Mouse (Mus musculus): ENCODE measurements around the gene Pdilt. TPM values are rescaled to one million over a fixed set of nuclear protein-coding genes. Genes with fewer than 3 reads are reported as not detected.
A peak's percentile ranks its signal among the peaks of the same experiment; 100 is the strongest.
"Not testable (repeated sequence)": the region's sequence is repeated elsewhere in the genome, so short reads cannot be mapped to it uniquely, and the experiment has no call there.

The Pdilt gene
- not detected for total RNA-seq (2021)

DNA sequence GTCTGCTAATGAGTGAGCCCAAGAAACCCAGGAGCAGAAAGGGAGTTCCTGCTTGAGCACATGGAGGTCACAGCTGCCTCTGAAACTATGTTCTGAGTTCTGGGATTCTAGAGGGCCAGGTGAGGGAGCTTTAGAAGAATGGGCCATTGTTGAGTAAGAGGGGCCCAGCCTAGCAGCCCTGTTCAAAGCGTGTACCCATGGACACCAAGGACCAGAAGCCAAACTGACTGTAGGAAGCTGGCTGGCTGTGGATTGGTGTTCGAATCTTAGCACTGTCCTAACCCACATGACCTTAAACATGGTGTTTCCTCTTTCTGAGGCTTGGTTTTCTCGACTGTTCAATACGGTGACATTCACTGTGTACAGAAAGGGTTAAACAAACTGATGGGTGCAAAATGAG lies at the start of gene Pdilt:
Pdilt (minus strand) TSS at position 101 of the 400 bp plus-strand sequence.
- DNase-seq: no peak

DNA sequence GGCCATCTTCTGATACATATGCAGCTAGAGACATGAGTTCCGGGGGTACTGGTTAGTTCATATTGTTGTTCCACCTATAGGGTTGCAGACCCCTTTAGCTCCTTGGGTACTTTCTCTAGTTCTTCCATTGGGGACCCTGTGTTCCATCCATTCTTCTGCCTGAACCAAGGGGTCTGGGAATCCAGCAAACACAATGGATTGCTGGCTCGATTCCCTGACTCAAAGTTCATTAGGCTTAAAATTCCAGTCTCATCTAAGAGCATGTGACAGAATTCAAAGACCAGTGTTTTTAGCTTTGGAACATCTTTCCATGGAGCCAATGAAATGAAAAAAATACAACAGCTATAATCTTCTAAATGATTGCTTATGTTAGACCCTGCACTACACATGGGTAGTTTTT lies 39.2 kb upstream of the Pdilt start:
- not testable (repeated sequence) for DNase-seq

DNA sequence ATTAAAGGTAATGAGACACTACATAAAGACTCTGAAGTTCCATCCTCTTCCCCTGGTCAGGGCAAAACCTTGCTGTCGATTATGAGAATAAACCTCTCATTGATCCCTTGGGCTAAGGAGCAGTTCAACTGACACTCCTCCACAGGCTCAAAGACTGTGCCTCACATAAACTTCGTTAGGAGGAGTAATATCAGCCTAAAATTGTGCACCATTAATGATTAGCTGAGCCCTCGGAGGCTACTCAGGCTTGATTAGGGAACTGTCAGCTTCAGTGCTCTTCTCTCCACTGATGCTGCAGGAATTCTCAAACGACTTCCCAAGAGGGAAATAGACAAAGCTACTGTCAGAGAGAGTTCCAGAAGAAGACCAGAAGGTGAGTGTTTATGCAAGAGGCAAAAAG lies 38.2 kb upstream of the Pdilt start:
- no peak for DNase-seq

DNA sequence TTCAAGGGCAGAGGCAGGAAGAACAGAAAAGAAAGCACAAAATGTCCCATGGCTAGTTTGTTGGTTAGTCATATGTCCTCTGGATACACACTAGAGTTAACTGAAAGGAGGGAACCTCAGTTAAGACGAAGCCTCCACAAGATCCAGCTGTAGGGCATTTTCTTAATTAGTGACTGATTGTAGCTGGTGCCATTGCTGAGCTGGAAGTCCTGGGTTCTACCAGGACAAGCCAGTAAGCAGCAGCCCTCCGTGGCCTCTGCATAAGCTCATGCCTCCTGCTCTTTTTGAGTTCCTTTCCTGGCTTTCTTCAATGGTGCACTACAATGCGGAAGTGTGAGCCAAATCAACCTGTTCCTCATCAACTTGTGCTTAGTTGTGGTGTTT lies 37.2 kb upstream of the Pdilt start:
- DNase-seq: no peak

DNA sequence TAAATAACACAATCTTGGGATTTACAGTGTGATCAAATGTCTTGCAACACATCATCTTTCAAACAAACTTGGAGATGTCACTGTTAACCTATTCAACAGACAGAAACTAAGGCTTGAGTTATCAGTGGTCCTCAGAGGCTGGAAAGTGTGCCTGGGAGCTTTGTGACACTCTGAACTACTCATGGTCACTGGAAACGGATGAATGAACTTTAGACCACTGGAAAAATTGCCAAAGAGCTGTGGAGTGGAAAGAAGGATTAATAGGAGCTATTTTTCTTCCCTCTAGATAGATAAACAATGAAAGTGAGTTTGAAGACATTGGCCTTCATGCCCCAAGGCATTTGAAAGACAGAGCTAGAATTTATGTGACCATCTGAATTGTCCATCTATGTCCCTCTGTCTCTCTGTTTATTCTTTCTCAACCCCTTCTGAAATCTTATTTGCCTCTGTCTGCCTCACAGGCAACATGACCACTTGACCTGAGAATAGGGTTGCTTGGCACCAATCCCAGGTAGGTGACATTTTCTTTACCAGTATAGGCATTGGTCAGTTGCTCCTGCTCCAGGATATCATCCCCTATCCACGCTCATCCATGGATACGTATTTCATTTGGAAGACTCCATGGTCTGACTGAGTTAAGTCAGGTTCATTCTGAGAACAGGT lies 36.6 kb upstream of the Pdilt start:
- no peak for DNase-seq

DNA sequence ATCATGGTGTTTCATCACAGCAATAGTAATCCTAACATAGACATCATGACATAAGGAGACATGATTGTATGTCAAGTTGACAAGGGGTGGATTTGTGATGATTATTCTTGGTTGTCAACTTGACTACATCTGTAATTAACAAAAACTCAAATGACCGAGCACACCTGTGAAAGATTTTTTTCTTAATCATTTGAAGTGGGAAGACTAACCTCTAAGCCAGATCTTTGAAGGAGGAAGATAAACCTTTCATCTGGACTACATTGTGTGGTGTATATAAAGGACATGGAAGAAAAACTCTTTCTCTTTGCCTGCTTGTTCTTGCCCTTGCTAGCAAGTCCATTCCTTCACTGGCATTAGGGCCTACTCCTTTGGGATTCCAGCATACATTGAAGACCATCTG lies 30.8 kb upstream of the Pdilt start, which contains the start of gene Acsm2:
Acsm2 (plus strand) TSS at position 301 of the 400 bp plus-strand sequence.
- no peak for DNase-seq

DNA sequence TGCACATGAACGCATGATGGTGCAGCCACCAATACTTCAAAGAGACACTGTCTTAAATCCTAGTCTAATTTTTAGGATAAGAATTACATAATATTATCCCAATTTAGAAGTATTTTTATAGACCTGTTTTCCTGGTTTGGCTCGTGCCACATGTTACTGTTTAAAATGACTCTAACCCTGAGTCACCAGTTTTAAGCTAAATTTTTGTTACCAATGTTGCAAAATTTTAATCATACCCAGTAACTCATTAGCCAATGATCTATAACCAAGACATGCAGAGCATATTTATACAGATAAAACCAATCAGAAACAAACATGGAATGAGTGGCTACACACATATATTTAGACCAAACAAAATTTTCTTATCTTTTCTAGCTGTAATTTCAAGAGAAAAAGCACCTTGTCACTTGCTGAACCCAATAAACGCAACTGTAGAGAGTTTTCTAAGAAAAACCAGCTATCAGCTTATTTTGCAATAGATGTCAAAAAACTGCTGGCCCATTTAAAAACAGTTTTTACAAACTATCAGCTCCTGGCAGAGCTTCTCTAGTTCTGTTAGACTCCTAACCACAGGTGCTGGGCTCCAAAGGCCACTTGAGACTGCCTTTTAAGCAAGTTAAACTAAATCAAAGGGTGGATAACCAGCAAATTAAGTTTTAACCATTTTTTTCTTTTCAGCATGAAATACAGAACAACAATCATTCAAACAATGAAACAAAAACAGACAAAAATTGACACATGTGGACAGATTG lies 27.4 kb upstream of the Pdilt start:
- DNase-seq: no peak

DNA sequence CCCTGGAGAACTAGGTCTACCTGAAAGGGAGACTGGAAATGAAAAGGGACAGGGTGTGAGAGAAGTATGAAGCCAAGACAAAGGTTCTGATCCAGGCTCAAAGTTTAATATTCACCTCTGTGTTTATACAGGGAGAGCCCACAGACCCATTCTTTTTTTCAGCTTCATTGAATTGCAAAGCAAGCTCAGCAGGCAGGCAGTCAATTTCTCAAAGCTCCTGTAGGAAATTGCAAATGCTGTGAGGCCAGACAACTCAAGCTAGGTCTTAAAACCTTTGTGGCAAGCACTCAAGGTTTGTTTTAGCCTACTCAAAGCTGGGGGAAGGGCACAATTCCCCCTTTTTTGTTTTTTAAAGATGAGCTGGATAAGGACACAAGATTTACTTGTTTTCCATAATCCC lies 22.3 kb upstream of the Pdilt start:
- DNase-seq: no peak

DNA sequence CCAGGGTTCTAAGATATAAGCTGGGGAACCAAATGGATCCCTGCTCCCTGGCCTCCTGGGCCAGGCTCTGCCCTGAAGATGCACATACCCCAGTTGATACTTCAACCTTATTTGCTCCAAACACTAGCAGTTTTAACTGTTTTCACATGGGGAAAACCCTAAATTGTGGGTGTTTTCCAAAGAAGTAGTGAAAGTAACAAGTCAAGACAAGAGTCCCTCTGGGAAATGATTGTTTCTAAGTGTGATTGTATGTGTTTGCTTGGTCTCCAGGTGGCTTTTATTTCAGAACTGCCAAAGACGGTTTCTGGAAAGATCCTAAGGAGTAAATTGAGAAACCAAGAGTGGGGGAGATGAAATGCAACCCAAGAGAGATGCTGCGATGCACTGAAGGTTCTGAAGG lies 19.2 kb upstream of the Pdilt start:
- no peak for DNase-seq

DNA sequence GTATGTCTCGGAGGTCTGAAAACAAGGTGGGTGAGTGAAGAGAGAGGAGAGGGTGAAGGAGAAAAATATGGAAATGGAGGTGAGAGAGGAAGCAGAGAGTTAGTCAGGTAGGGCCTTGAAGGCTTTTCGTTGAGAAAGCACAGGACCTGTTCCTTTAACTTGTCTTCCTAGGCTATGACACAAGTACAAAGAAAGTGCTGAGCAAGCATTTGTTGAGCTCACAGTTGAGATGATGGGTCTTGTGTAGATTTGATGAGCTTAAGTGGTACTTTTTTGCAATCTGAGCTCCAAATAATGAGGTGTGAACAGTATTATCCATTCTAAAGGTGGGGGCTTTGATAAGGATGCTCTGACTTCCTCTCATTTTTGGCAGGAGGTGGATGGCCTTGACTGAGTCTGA lies 11.1 kb upstream of the Pdilt start:
- DNase-seq: no peak

DNA sequence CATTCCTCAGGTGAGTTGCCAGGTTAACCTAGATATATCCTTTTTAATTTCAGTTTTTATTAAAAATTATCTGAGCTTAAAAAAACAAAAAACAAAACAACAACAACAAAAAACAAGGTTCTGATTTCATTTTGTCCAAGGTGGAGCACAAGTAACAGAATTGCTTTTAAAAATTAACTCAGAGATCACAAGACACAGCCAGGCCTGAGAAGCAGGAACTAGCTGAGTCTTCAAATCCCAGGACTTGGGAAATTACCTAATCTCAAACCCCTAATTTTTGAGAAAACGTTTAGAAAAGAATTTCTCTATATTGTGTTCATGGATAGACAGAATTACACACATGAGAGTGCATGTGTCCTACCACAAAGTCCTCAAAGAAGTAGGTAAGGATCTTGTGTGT lies 9.6 kb upstream of the Pdilt start:
- no peak for DNase-seq

DNA sequence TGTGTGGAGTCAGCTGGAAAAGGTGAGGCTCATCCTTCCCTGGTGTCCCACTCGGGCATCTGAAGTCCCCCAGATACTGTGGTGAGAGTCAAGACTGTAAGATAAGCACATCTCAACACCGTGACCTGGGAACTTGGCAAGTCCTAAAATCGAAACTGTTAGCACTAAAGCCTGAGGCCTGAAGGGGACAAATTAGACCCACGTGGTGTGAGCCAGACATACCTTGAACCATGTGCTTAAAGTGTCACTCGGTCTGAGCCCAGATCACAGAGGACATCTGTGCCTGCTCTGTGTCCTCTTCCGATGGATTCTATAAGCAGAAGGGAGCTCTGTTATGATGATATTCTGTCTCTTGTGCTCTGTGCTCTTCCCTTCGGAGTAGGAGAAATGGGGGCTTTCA lies 5.3 kb upstream of the Pdilt start:
- no peak for DNase-seq

DNA sequence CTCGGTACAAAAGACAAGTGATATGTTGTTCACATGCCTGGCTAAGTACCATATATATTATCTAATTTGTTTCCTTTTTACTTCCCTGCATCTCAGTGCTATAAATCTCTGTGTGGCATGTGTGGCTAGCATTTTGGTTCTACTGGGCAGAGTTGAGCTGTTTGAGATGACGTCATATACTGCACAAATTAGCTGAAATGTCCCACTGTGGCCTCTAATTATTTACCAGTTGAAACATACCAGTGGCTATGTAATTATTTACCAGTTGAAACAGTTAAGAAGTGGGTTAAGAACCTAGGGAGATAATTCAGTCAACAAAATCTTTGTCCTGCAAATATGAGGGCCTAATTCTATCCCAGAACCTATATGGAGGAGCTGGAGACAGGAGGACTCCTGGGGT lies 4.3 kb upstream of the Pdilt start:
- DNase-seq: no peak

DNA sequence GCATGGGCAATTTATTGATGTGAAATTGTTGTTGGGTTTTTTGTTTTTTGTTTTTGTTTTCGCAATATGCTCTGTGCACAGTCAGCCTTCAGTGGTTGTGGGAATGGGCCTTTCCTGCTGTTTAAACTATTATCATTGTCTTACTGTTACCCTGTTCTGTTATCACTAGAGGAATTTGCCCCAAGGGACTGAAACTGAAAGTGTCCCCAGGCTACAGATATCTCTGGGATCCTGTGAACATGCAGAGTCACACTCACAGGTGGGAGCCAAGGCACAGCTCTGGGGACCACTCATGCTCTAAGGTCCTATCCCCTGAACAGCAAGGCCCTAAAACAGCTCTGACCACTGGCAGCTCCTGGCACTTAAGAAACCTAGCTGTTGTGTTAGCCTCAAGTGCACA lies 3.8 kb upstream of the Pdilt start:
- DNase-seq: no peak

DNA sequence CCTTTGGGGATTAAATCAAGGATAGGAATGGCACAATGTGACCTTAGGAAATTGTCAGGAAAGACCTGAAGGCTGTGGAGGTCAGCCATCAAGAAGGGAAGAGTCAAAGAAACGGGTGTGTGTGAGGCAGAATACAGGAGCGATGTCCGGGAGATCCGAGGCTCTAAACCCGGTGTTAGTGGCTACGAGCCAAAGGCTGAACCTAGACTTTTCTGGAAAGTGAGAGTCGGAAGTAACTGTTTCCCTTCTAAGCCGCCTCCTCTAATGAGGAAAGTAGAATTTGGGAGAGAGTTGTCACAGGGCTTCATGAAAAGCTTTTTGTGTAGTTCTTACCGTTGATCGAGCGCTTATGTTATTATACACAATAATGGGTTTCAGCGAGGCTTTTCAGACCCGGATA lies 3.2 kb upstream of the Pdilt start:
- no peak for DNase-seq

DNA sequence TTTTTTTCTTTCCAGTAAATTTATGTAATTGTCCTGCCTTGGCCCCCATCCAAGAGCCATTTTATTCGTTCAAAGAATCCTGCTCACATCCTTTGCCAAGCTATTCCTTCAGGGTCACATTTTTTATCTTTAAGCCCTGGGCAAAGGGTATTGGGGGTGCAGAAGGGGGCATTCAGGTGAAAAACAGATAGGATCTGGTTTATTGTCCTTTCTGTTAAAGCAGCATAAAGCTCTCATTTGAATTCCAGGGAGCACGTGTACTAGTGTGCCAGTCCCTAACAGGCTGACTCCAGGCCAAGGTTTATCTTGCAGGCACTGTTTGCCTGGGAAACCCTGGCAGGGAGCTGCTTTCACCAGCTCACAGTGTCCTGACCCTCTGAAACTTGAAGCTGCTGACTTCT lies 2.6 kb upstream of the Pdilt start:
- peak; percentile 22 for DNase-seq

DNA sequence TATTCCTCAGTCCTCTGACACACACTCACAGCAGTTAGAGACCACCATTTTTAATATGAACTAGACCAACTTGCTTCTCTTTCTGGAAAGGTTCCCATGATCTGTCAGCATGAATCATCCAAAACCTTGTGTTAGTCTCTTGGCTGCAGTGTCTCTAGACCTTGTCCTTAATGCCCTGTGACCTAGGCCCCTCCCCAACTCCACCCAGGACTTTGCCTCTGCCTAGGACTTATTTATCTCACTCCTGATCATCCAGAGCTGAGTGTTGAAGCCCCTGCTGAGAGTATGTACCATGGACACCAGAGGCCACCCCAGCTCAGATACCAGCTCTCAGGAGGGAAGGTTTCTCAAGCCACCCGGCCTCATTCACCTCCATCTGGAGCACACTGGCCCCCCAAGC lies 904 bp downstream of the Pdilt start:
- DNase-seq: no peak

DNA sequence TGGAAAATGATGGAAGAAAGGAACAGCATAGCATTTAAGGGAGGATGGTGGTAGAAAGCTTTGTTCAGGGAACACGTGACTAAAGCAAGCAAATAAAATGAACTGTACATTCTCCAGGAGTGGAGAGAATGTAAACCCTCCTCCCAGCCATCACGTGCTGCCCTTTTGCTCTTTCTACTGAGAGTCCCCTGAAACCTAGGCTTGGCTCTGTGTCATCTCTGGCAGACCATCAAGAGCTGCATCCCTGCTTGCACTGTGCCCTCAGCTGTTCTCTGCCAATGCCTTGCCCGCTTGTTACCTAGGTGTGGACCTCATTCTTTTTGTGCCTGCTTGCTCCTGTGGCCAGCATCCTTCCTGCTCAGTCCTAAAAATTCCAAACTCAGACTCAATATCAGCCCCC lies 1.5 kb downstream of the Pdilt start:
- no peak for DNase-seq

DNA sequence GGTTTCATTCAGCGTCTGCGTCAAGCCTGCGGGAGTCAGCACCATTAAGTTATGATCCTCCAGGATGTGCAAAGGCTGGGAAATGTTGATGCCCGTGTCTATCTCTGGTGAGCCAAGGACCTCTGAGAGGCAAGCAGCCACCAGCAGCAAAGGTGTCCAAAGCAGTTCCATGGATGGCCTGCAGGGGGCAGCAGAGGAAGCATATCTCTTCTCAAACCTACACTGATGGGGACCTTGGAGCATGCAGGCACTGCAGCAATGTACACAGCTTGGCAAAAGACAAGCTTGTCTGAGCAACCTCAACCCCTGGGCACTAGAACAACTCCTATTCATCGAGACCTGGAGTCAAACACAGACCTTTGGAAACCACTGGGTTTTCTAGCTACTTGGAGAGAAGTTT lies 3.6 kb downstream of the Pdilt start:
- peak; percentile 72 for DNase-seq

DNA sequence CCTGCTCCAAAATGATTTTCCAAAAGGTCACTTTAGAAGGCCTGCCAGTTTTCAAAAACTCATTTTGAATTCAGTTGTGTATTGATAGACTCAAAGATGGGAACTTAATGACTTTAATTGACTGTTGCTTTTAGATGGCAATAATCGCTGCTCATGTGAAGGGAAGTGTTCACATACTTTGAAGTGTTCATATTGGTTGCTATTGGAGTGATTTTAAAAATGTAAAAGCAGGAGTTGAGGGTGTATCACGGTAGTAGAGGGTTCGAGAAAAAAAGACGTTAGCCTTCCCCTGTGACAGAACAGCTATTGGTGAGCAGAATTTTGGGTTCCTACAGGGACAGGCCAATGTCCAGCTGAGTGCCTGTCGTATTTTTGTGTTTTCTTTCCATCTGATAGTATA lies 4.1 kb downstream of the Pdilt start, which contains the start of gene Acsm5:
Acsm5 (plus strand) TSS at position 301 of the 400 bp plus-strand sequence.
- DNase-seq: no peak

DNA sequence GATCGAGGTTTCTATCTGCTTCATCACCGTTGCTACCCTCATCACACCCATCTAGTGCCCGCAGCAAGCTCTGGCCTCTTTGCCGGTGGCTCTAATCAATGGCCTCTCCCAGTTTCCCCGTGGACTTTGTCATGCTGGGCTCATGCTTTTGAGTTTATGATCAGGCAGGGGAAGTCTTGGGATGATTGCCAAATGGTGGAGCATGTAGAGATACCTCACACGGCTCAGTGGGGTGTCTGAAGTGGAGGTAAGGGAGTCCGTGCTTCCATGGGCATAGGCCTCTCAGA lies 7.1 kb downstream of the Pdilt start:
- no peak for DNase-seq

DNA sequence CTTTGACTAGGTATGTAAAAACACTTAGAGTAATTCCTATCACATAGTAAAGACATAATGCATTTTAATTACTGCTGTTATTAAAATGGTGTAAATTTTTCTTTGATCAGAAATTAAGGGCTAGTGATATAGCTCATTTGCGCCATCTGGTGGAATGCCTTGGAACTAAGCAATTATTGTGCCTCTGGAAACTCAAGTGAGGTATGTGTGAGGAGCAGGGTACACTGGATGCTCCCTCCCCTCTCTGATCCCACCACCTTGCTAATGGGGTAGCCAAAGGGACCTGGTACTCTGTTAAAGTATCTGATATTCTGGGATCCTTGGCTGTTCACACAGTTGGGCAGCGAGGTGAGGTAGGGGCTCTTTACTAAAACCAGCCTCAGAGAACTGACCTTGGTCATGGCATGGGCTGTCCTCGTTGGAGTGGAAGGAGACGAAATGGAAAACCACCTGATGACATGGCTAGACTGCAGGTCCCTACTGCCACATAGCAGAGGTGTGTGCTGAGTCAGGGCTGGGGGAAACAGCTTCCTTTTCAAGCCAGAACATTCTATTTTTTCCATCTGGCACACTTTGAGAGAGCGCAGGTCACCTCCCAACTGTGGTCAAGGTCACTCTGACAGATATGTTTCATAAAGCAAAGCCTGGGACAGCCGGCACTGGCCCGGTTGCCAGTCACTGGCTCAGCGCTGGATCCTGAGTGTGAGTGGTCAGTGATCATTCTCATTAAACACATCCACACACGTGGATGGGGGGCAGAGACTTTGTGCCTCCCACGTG lies 7.6 kb downstream of the Pdilt start:
- DNase-seq: peak; percentile 59

DNA sequence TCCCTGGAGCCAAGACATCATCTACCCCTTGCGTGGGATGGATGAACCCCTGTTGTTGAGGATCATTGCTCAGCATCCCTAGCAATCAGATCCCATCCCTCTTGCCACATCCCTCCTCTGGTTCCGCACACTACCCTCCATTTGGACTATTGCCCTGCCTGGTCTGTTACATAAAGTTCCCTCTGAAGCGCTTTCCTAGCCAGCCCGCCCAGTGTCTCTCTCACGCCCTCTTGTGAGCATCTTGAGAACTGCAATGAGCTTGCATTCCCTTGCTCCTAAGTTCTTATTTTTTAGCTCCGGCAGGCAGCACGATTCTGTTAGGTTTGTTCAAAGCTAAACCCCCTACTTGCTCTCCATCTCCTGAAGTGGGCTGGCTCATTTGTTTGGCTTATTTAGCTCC lies 10.2 kb downstream of the Pdilt start:
- DNase-seq: peak; percentile 31

DNA sequence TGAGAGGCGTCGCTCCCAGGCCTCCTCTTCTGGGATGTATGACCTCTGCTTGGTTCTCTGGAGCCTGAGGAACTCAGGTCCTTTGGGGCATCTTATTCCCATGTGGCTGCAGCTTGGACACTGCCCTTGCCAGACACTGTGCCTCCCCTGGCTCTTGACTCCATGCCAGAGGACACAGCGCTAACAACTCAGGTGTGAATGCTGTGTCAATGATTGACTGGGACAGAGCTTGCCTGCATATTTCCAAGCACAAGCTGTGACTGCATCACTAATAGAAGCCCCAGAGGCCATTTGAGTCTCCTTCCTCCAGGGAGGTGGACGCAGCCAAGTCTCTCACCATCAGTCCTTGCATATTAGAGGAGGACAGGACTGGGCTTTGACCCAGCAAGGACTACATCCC lies 12.1 kb downstream of the Pdilt start:
- DNase-seq: no peak
